Mouse (Mus musculus): ENCODE results near the gene Prap1. TPM values are rescaled to one million over a fixed set of nuclear protein-coding genes. Genes with fewer than 3 reads are reported as not detected.

The Prap1 gene
- polyA plus RNA-seq, 1 experiment from 2014 or later: not detected

DNA sequence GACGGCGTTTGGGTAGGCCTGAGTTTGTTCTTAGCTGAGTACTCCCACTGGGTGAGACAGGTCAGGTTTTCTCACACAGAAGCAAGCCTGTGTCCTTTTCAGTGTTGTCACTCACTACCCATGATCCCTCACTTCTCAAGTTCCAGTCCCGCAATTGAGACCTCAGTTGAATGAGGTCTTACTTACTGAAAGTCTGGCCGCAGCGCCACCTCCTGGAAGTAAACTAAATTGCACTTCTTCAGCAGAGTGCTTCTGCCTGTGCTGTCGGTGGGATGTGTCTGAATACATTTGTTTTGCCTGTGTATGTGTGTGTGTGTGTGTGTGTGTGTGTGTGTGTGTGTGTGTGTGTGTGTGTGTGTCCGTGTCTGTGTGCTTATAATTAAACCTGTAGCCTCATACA, 30.1 kb upstream of the Prap1 start:
- H3K4me3 ChIP-seq (ENCODE audit: low read depth, low read length): no peak overlapping the region
- 21% methylated on average over 7 of the region's 7 CpGs for WGBS

DNA sequence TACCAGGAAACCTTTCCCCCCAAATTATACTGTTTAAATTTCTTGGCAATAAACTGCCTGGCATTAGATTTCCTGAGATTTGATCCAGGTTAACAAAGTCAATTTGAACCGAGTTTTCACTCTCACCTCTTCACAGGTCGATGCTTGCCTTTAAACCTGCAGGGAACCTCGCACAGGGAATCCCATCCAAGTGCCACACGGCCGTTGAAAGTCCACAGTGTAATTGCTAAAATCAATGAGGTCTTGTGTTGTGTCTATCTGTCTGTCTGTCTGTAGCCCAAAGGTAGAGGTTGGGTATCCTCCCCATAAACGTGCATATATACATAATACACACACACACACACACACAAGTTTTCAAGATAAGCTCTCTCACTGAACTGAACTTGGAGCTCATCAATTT, 25.8 kb upstream of the Prap1 start:
- Histone ChIP-seq H3K9ac (no peak overlapping the region), H3K27ac (ENCODE audit: low read depth) (no peak overlapping the region)

More for the DNA sequence above, 30.1 kb upstream of the Prap1 start:
- DNase-seq (peak; percentile 87), ATAC-seq (ENCODE audit: insufficient read depth) (no peak)
- H3K27me3 ChIP-seq (ENCODE audit: insufficient read depth, low read length): peaks cover 54% of the 10 kb centered on the region
- H3K27ac ChIP-seq (ENCODE audit: low read depth): no peak overlapping the region
- no peak overlapping the region for H3K9ac ChIP-seq
- H3K9me3 ChIP-seq (ENCODE audit: low read depth, low read length): no peaks in the 10 kb centered on the region
- H3K36me3 ChIP-seq (ENCODE audit: insufficient read depth): no peaks in the 10 kb centered on the region
- peak; percentile 80 for TF ChIP-seq CTCF (IDR thresholded peaks at IDR 0.05; ENCODE audit: low read depth)
- 0 out of 2 replicates have a peak, but pooled peaks cover 5% of the 10 kb centered on the region for H3K4me1 ChIP-seq (ENCODE audit: insufficient read depth)
- H3K4me2 ChIP-seq: no peak overlapping the region

DNA sequence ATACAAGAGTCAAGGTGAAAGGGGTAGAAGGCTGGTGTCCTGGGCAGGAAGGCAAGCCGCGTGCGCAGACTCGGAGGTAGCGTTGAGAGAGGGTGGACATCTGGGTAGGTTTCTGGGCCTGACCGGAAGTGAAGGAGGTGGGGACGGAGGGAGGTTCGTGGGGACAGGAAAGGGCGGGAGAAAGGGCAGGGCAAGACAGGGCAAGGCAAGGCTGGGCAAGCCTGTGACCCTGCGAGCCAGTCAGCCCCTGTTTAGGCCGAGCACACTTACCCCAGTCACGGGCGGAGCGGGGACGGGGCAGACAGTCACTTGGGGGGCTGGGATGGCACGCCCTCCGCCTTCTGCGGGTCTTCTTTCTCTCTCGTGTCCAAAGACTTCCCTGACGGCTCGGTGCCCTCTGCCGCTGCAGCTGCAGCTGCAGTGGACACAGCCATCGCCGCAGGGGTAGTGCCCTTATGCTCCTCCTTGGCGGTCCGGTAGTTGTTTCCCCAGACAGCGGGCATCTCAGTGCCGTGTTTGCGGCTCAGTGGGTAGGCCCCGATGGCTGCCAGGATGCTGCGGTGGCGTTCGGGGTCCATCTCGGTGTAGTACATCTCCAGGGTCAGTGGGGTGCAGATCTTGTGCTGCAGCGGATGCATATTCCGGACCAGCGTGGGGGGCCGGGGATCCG, 23.0 kb upstream of the Prap1 start:
- Histone ChIP-seq H3K9me3 (ENCODE audit: low read depth, low read length) (no peaks in the 10 kb centered on the region), H3K4me2 (peak overlapping the region; percentile 57), H3K4me3 (ENCODE audit: low read depth, low read length) (peak overlapping the region; percentile 27), H3K27me3 (ENCODE audit: insufficient read depth, low read length) (no peaks in the 10 kb centered on the region), H3K9ac (peak overlapping the region; percentile 32; the same call in 1 of the 2 replicates), H3K27ac (ENCODE audit: low read depth) (no peak overlapping the region), H3K4me1 (ENCODE audit: insufficient read depth) (no peaks in the 10 kb centered on the region), H3K36me3 (ENCODE audit: insufficient read depth) (no peaks in the 10 kb centered on the region)
- ATAC-seq (ENCODE audit: insufficient read depth): peak; percentile 38; the same call in 1 of the 2 replicates
- no peak for TF ChIP-seq CTCF (IDR thresholded peaks at IDR 0.05; ENCODE audit: low read depth)
- no peak for DNase-seq
- WGBS: 34% methylated on average over 39 of the region's 39 CpGs

More for the DNA sequence above, 25.8 kb upstream of the Prap1 start:
- no peak for DNase-seq
- 55% methylated on average over 6 of the region's 6 CpGs for WGBS
- no peaks in the 10 kb centered on the region for H3K9me3 ChIP-seq (ENCODE audit: low read depth, low read length)
- TF ChIP-seq CTCF (IDR thresholded peaks at IDR 0.05; ENCODE audit: low read depth): no peak
- H3K4me3 ChIP-seq (ENCODE audit: low read depth, low read length): no peak overlapping the region
- H3K27me3 ChIP-seq (ENCODE audit: insufficient read depth, low read length): peaks cover 11% of the 10 kb centered on the region
- no peak overlapping the region for H3K4me2 ChIP-seq
- no peaks in the 10 kb centered on the region for H3K36me3 ChIP-seq (ENCODE audit: insufficient read depth)
- H3K4me1 ChIP-seq (ENCODE audit: insufficient read depth): no peaks in the 10 kb centered on the region
- no peak for ATAC-seq (ENCODE audit: insufficient read depth)

DNA sequence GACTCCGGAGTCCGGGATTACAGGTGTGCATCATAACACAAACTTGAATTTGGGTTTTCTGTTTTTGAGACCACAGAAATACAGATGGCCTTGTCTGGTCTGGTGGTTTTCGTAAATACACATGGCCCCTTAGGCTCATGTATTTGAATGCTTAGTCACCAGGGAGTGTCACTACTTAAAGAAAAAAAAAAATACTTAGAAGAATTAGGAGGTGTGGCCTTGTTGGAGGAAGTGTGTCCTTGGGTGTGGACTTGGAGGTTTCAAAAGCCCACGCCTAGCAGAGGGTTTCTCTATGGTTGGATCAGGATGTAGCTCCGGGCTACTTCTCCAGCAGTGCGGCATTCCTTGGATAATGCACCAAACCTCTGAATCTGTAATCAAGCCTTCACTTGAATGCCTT, 15.5 kb upstream of the Prap1 start:
- 74% methylated on average over 6 of the region's 6 CpGs for WGBS
- Histone ChIP-seq H3K27me3 (ENCODE audit: insufficient read depth, low read length) (peaks cover 26% of the 10 kb centered on the region), H3K27ac (ENCODE audit: low read depth) (no peak overlapping the region), H3K4me2 (no peak overlapping the region), H3K4me3 (ENCODE audit: low read depth, low read length) (no peak overlapping the region), H3K36me3 (ENCODE audit: insufficient read depth) (no peaks in the 10 kb centered on the region), H3K9ac (no peak overlapping the region), H3K9me3 (ENCODE audit: low read depth, low read length) (no peaks in the 10 kb centered on the region), H3K4me1 (ENCODE audit: insufficient read depth) (no peaks in the 10 kb centered on the region)
- DNase-seq (no peak), ATAC-seq (ENCODE audit: insufficient read depth) (no peak)
- TF ChIP-seq CTCF (IDR thresholded peaks at IDR 0.05; ENCODE audit: low read depth): no peak

DNA sequence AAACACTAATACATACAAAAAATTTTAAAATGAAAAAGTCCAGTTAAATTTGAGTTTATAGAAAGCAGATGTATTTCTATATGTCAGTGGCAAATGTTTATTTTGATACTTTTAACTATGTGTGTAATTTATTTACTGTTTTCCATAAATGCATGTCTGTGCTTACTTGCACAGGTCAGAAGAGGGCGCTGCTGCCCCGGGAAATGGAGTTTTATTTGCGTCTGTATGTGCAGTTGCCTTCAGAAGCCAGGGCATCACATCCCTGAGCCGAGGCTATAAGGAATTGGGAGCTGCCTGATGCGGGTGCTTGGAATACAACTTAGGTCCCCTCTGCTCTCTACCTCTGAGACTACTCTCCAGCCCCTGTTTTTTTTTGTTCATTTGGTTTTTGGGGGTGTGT, 14.5 kb upstream of the Prap1 start:
- Histone ChIP-seq H3K36me3 (ENCODE audit: insufficient read depth) (no peaks in the 10 kb centered on the region), H3K4me2 (no peak overlapping the region), H3K4me3 (ENCODE audit: low read depth, low read length) (no peak overlapping the region), H3K9ac (no peak overlapping the region), H3K27ac (ENCODE audit: low read depth) (no peak overlapping the region), H3K4me1 (ENCODE audit: insufficient read depth) (no peaks in the 10 kb centered on the region), H3K9me3 (ENCODE audit: low read depth, low read length) (no peaks in the 10 kb centered on the region), H3K27me3 (ENCODE audit: insufficient read depth, low read length) (peaks cover 26% of the 10 kb centered on the region)
- TF ChIP-seq CTCF (IDR thresholded peaks at IDR 0.05; ENCODE audit: low read depth): peak; percentile 77
- ATAC-seq (ENCODE audit: insufficient read depth) (0 out of 2 replicates have a peak, but pooled peaks have one; percentile 1), DNase-seq (peak; percentile 86)
- 8% methylated on average over 5 of the region's 5 CpGs for WGBS

DNA sequence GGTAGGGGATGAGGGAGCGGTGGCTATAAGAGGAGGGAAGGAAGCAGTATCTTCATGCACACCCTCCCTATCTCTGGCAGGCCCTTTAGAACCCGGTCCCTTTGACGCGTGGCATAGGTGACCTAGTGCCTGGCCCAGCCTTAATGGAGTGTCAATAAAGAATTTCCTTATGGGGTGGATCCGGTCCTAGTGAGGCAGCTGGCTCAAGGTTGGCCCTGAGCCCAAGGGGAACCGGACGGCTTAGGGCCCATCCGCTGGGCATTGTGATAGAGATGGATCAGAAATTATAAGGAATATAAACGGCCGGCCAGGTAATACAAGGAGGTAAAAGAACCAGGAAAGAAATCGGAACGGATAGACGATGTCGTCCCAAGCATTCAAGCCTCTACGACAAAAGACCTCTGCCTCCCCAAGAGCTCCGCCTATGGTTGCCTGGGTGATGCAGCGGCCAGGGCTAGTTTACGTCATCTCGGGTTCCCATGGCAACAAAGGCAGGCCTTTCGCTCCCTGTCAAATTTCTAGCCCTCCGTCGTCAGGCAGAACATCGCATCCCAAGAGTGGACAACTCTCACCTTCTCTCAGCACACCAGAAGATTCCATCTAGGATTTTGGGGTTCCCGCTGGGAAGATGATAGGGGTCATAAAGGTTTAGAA, 12.6 kb upstream of the Prap1 start:
- ATAC-seq (ENCODE audit: insufficient read depth) (peak; percentile 86), DNase-seq (peak; percentile 91)
- no peaks in the 10 kb centered on the region for H3K4me1 ChIP-seq (ENCODE audit: insufficient read depth)
- WGBS: 3% methylated on average over 24 of the region's 24 CpGs
- H3K4me3 ChIP-seq (ENCODE audit: low read depth, low read length): peak overlapping the region; percentile 24
- H3K27me3 ChIP-seq (ENCODE audit: insufficient read depth, low read length): peaks cover 26% of the 10 kb centered on the region
- H3K27ac ChIP-seq (ENCODE audit: low read depth): no peak overlapping the region
- H3K9me3 ChIP-seq (ENCODE audit: low read depth, low read length): no peaks in the 10 kb centered on the region
- TF ChIP-seq CTCF (IDR thresholded peaks at IDR 0.05; ENCODE audit: low read depth): 0 out of 2 replicates have a peak, but pooled peaks have one; percentile 18
- H3K36me3 ChIP-seq (ENCODE audit: insufficient read depth): no peaks in the 10 kb centered on the region
- no peak overlapping the region for H3K9ac ChIP-seq
- peak overlapping the region; percentile 54 for H3K4me2 ChIP-seq
